In genomic region chr2:69668414-69668813, GRCm38 (mm10) we compare ENCODE assay signal across 33 mouse cellular contexts. TPM values are rescaled to one million over a fixed set of nuclear protein-coding genes. Genes with fewer than 3 reads are reported as not detected.
DNase-seq lines count a peak whose midpoint lies in the region; ATAC-seq and TF ChIP-seq lines count a peak whose summit lies in the region.
"Had no signal": no experiment of that assay in that cellular context is flagged by ENCODE, and none has a peak within 500 bp of the region (broad histone marks: within the 10 kb centered on the region; RNA-seq: fewer than 3 reads in every experiment).

No protein-coding gene starts in this region.

- peak overlapping the region; percentile 37 for H3K4me2 ChIP-seq in heart, embryonic 12.5 days
- peak overlapping the region; percentile 55 for H3K4me2 ChIP-seq in heart, postnatal 0 days (ENCODE audit: low read depth, low read length)
- no peak overlapping the region for H3K4me2 ChIP-seq in liver, embryonic 11.5 days
- H3K4me2 ChIP-seq: embryonic facial prominence, embryonic 13.5 days; hindbrain, embryonic 12.5 days; intestine, embryonic 15.5 days; limb, embryonic 12.5 days; liver, embryonic 12.5 days; neural tube, embryonic 15.5 days; stomach, embryonic 15.5 days had no signal

- peak overlapping the region; percentile 97 for H3K27ac ChIP-seq in gastrocnemius, adult 2 months
- H3K27ac ChIP-seq in layer of hippocampus, adult 2 months: peak overlapping the region; percentile 5; the same call in 1 of the 2 replicates
- peak overlapping the region; percentile 49 for H3K27ac ChIP-seq in heart, embryonic 12.5 days (ENCODE audit: poor library complexity, severe bottlenecking)
- peak overlapping the region; percentile 81 for H3K27ac ChIP-seq in heart, postnatal 0 days (ENCODE audit: low read depth)
- no peak overlapping the region for H3K27ac ChIP-seq in liver, embryonic 11.5 days (ENCODE audit: low read depth, low read length)
- H3K27ac ChIP-seq: embryonic facial prominence, embryonic 13.5 days; hindbrain, embryonic 12.5 days; hindbrain, postnatal 0 days; intestine, embryonic 15.5 days; limb, embryonic 12.5 days; liver, embryonic 12.5 days; neural tube, embryonic 15.5 days; stomach, embryonic 15.5 days had no signal

- no peak for TF ChIP-seq EP300 in heart, postnatal 0 days (IDR thresholded peaks at IDR 0.05; ENCODE audit: low read depth)

- DNase-seq in gastrocnemius, adult 2 months: peak; percentile 34
- DNase-seq in gastrocnemius, postnatal 10 days: no peak
- no peak for DNase-seq in layer of hippocampus, adult 2 months (ENCODE audit: low spot score in 2 of 2)
- DNase-seq in layer of hippocampus, postnatal 14 days (ENCODE audit: low spot score in 2 of 2): no peak
- DNase-seq in heart, postnatal 0 days (ENCODE audit: low spot score): peak; percentile 71
- DNase-seq in liver, embryonic 11.5 days (ENCODE audit: low spot score): no peak
- no peak for DNase-seq in ovary, postnatal 14 days (ENCODE audit: low spot score)
- DNase-seq: adrenal gland, postnatal 10 days; cerebellum, adult 9-10 months; embryo, embryonic 11 days; forebrain, postnatal 0 days; gastrocnemius, postnatal 14 days; kidney, adult 2 months; kidney, postnatal 4 days; liver, postnatal 0 days; lung, postnatal 4 days; midbrain, embryonic 14.5 days; right cerebral cortex, postnatal 25 days; thymus, postnatal 36 days had no signal

- intact Hi-C loops in gastrocnemius, adult 2 months (cut with DNase I): no loop called here

- no peaks in the 10 kb centered on the region for H3K27me3 ChIP-seq in heart, embryonic 12.5 days (replicated peaks)
- H3K27me3 ChIP-seq in heart, postnatal 0 days (ENCODE audit: control insufficient read depth, insufficient read depth, low read length): no peaks in the 10 kb centered on the region
- no peaks in the 10 kb centered on the region for H3K27me3 ChIP-seq in liver, embryonic 11.5 days (replicated peaks; ENCODE audit: control insufficient read depth, insufficient read depth, low read length)
- H3K27me3 ChIP-seq: embryonic facial prominence, embryonic 13.5 days; hindbrain, embryonic 12.5 days; intestine, embryonic 15.5 days; limb, embryonic 12.5 days; liver, embryonic 12.5 days; megakaryocyte, embryonic 14.5 days; neural tube, embryonic 15.5 days; stomach, embryonic 15.5 days had no signal

- no peaks in the 10 kb centered on the region for H3K9me3 ChIP-seq in heart, embryonic 12.5 days (replicated peaks)
- H3K9me3 ChIP-seq in heart, postnatal 0 days (replicated peaks; ENCODE audit: control insufficient read depth, low read length): no peaks in the 10 kb centered on the region
- no peaks in the 10 kb centered on the region for H3K9me3 ChIP-seq in liver, embryonic 11.5 days (ENCODE audit: control insufficient read depth, low read length)
- H3K9me3 ChIP-seq: embryonic facial prominence, embryonic 13.5 days; G1E; hindbrain, embryonic 12.5 days; intestine, embryonic 15.5 days; limb, embryonic 12.5 days; liver, embryonic 12.5 days; megakaryocyte, embryonic 14.5 days; neural tube, embryonic 15.5 days; stomach, embryonic 15.5 days had no signal

- no peak overlapping the region for H3K9ac ChIP-seq in heart, embryonic 12.5 days
- H3K9ac ChIP-seq in heart, postnatal 0 days (replicated peaks; ENCODE audit: low read depth, low read length): peak overlapping the region; percentile 36; the same call in 1 of the 2 replicates
- H3K9ac ChIP-seq in liver, embryonic 11.5 days (ENCODE audit: low read depth, low read length): no peak overlapping the region
- H3K9ac ChIP-seq: embryonic facial prominence, embryonic 13.5 days; forebrain, postnatal 0 days; hindbrain, embryonic 12.5 days; intestine, embryonic 15.5 days; limb, embryonic 12.5 days; liver, embryonic 12.5 days; liver, postnatal 0 days; neural tube, embryonic 15.5 days; stomach, embryonic 15.5 days had no signal

- 45% methylated on average over 6 of the region's 6 CpGs for WGBS in heart, embryonic 12.5 days
- 42% methylated on average over 6 of the region's 6 CpGs for WGBS in heart, postnatal 0 days
- 80% methylated on average over 6 of the region's 6 CpGs for WGBS in liver, embryonic 11.5 days

- H3K36me3 ChIP-seq in heart, embryonic 12.5 days: peaks cover 12% of the 10 kb centered on the region; the same call in 1 of the 2 replicates
- H3K36me3 ChIP-seq in heart, postnatal 0 days (replicated peaks; ENCODE audit: control insufficient read depth, insufficient read depth, low read length): 0 out of 2 replicates have a peak, but pooled peaks cover 7% of the 10 kb centered on the region
- no peaks in the 10 kb centered on the region for H3K36me3 ChIP-seq in liver, embryonic 11.5 days (ENCODE audit: control insufficient read depth, insufficient read depth, low read length)
- H3K36me3 ChIP-seq: G1E; intestine, embryonic 15.5 days; liver, embryonic 12.5 days; stomach, embryonic 15.5 days had no signal

- peak overlapping the region; percentile 80 for H3K4me3 ChIP-seq in gastrocnemius, adult 2 months
- no peak overlapping the region for H3K4me3 ChIP-seq in layer of hippocampus, adult 2 months
- no peak overlapping the region for H3K4me3 ChIP-seq in heart, embryonic 12.5 days
- H3K4me3 ChIP-seq in heart, postnatal 0 days (ENCODE audit: low read depth, low read length): no peak overlapping the region
- H3K4me3 ChIP-seq in liver, embryonic 11.5 days (ENCODE audit: low read depth, low read length): no peak overlapping the region
- H3K4me3 ChIP-seq: embryonic facial prominence, embryonic 13.5 days; erythroblast, embryonic 14.5 days; hindbrain, embryonic 12.5 days; intestine, embryonic 15.5 days; limb, embryonic 12.5 days; liver, embryonic 12.5 days; megakaryocyte, embryonic 14.5 days; neural tube, embryonic 15.5 days; stomach, embryonic 15.5 days had no signal

- peaks cover 8% of the 10 kb centered on the region; the same call in 1 of the 2 replicates for H3K4me1 ChIP-seq in heart, embryonic 12.5 days (replicated peaks)
- H3K4me1 ChIP-seq in heart, postnatal 0 days (ENCODE audit: control insufficient read depth, insufficient read depth): peaks cover 9% of the 10 kb centered on the region; the same call in 1 of the 2 replicates
- no peaks in the 10 kb centered on the region for H3K4me1 ChIP-seq in liver, embryonic 11.5 days (replicated peaks; ENCODE audit: control insufficient read depth, insufficient read depth, low read length)
- H3K4me1 ChIP-seq: embryonic facial prominence, embryonic 13.5 days; hindbrain, embryonic 12.5 days; intestine, embryonic 15.5 days; limb, embryonic 12.5 days; liver, embryonic 12.5 days; neural tube, embryonic 15.5 days; stomach, embryonic 15.5 days had no signal

- TF ChIP-seq CTCF in gastrocnemius, adult 2 months (IDR thresholded peaks at IDR 0.05): no peak
- TF ChIP-seq CTCF in layer of hippocampus, adult 2 months (conservative IDR thresholded peaks at IDR 0.05): no peak
- no peak for TF ChIP-seq CTCF in heart, postnatal 0 days (IDR thresholded peaks at IDR 0.05; ENCODE audit: low read depth)

- ATAC-seq in heart, embryonic 12.5 days (ENCODE audit: insufficient number of reproducible peaks, low FRiP score): no peak
- ATAC-seq in heart, postnatal 0 days (ENCODE audit: insufficient read depth, low read depth): peak; percentile 50
- ATAC-seq in liver, embryonic 11.5 days (replicated peaks; ENCODE audit: low FRiP score): no peak
- ATAC-seq: forebrain, postnatal 0 days; hindbrain, postnatal 0 days; intestine, embryonic 15.5 days; liver, embryonic 12.5 days; liver, postnatal 0 days; lung, postnatal 0 days had no signal

RNA-seq across cellular contexts. Expression of gene Klhl41, which starts 1.5 kb away (rescaled TPM):
- total RNA-seq in gastrocnemius, adult 2 months (2021): 100 to 1,000 TPM; 511 to 652 TPM
- 100 to 1,000 TPM; 508 to 520 TPM for total RNA-seq in gastrocnemius, postnatal 10 days (2021)
- under 1 TPM; 0.39 to 0.69 TPM for total RNA-seq in layer of hippocampus, adult 2 months (2021)
- total RNA-seq in layer of hippocampus, postnatal 14 days (2021): under 1 TPM; 0.43 to 0.78 TPM
- polyA plus RNA-seq in heart, embryonic 12.5 days (2016; fragmentation: Nextera tagmentation; extraction: Ambion mirVana): 16.6 and 17.3 TPM in 2 replicates
- 26.5 and 42.0 TPM in 2 replicates for total RNA-seq in heart, postnatal 0 days (2014; rRNA removed; ENCODE audit: low replicate concordance)
- 35.4 and 36.9 TPM in 2 replicates for polyA plus RNA-seq in heart, postnatal 0 days (2015; fragmentation: Nextera tagmentation; extraction: Ambion mirVana)
- polyA plus RNA-seq in liver, embryonic 11.5 days (2014; fragmentation: Nextera tagmentation; extraction: Ambion mirVana): 0.22 and 0.75 TPM in 2 replicates
- total RNA-seq: G1E; hindbrain, postnatal 0 days; monocyte, adult 5-6 weeks had no signal
- polyA plus RNA-seq: erythroblast, embryonic 14.5 days; G1E had no signal

RNA-seq across cellular contexts. Expression of gene Bbs5, which starts 21.4 kb away (rescaled TPM):
- 1 to 10 TPM; 3.7 to 4.6 TPM for total RNA-seq in gastrocnemius, adult 2 months (2021)
- total RNA-seq in gastrocnemius, postnatal 10 days (2021): 1 to 10 TPM; 4.0 to 4.3 TPM
- 10 to 100 TPM; 29.8 to 31.3 TPM for total RNA-seq in layer of hippocampus, adult 2 months (2021)
- 10 to 100 TPM; 23.7 to 29.8 TPM for total RNA-seq in layer of hippocampus, postnatal 14 days (2021)
- polyA plus RNA-seq in heart, embryonic 12.5 days (2016; fragmentation: Nextera tagmentation; extraction: Ambion mirVana): 13.1 and 16.8 TPM in 2 replicates
- total RNA-seq in heart, postnatal 0 days (2014; rRNA removed; ENCODE audit: low replicate concordance): 3.2 and 6.0 TPM in 2 replicates
- 8.6 and 10.4 TPM in 2 replicates for polyA plus RNA-seq in heart, postnatal 0 days (2015; fragmentation: Nextera tagmentation; extraction: Ambion mirVana)
- polyA plus RNA-seq in liver, embryonic 11.5 days (2014; fragmentation: Nextera tagmentation; extraction: Ambion mirVana): 8.4 and 10.9 TPM in 2 replicates
- total RNA-seq: monocyte, adult 5-6 weeks had no signal
- polyA plus RNA-seq: erythroblast, embryonic 14.5 days had no signal

RNA-seq across cellular contexts. Expression of gene Fastkd1, which starts 44.9 kb away (rescaled TPM):
- 10 to 100 TPM; 15.2 to 20.3 TPM for total RNA-seq in gastrocnemius, adult 2 months (2021)
- total RNA-seq in gastrocnemius, postnatal 10 days (2021): 10 to 100 TPM; 11.0 to 12.7 TPM
- total RNA-seq in layer of hippocampus, adult 2 months (2021): 10 to 100 TPM; 17.7 to 19.0 TPM
- total RNA-seq in layer of hippocampus, postnatal 14 days (2021): 10 to 100 TPM; 19.3 to 20.0 TPM
- 22.4 and 22.8 TPM in 2 replicates for polyA plus RNA-seq in heart, embryonic 12.5 days (2016; fragmentation: Nextera tagmentation; extraction: Ambion mirVana)
- 22.5 and 40.3 TPM in 2 replicates for total RNA-seq in heart, postnatal 0 days (2014; rRNA removed; ENCODE audit: low replicate concordance)
- polyA plus RNA-seq in heart, postnatal 0 days (2015; fragmentation: Nextera tagmentation; extraction: Ambion mirVana): 18.7 and 18.9 TPM in 2 replicates
- 16.0 and 17.0 TPM in 2 replicates for polyA plus RNA-seq in liver, embryonic 11.5 days (2014; fragmentation: Nextera tagmentation; extraction: Ambion mirVana)
- polyA plus RNA-seq: erythroblast, embryonic 14.5 days had no signal

RNA-seq across cellular contexts. Expression of gene Ppig, which starts 53.9 kb away (rescaled TPM):
- 10 to 100 TPM; 31.8 to 35.3 TPM for total RNA-seq in gastrocnemius, adult 2 months (2021)
- 10 to 100 TPM; 36.9 to 41.6 TPM for total RNA-seq in gastrocnemius, postnatal 10 days (2021)
- 10 to 100 TPM; 67.7 to 67.8 TPM for total RNA-seq in layer of hippocampus, adult 2 months (2021)
- total RNA-seq in layer of hippocampus, postnatal 14 days (2021): 10 to 100 TPM; 60.3 to 67.0 TPM
- polyA plus RNA-seq in heart, embryonic 12.5 days (2016; fragmentation: Nextera tagmentation; extraction: Ambion mirVana): 115 and 120 TPM in 2 replicates
- 3.6 and 19.9 TPM in 2 replicates for total RNA-seq in heart, postnatal 0 days (2014; rRNA removed; ENCODE audit: low replicate concordance)
- 87.8 and 91.6 TPM in 2 replicates for polyA plus RNA-seq in heart, postnatal 0 days (2015; fragmentation: Nextera tagmentation; extraction: Ambion mirVana)
- polyA plus RNA-seq in liver, embryonic 11.5 days (2014; fragmentation: Nextera tagmentation; extraction: Ambion mirVana): 98.3 and 110 TPM in 2 replicates

Comparison
In these comparisons a context has a peak if more than half of its experiments do, and no peak if none do; other contexts are left out.
1. DNase-seq: peak in gastrocnemius, adult 2 months (single experiment) and heart, postnatal 0 days (single experiment); none in gastrocnemius, postnatal 10 days (single experiment), layer of hippocampus, adult 2 months (0 of 2), layer of hippocampus, postnatal 14 days (0 of 2), liver, embryonic 11.5 days (single experiment) and ovary, postnatal 14 days (single experiment).
2. RNA of gene Klhl41, which starts 1.5 kb away (total RNA-seq): 511 to 652 TPM in gastrocnemius, adult 2 months and 508 to 520 TPM in gastrocnemius, postnatal 10 days; 26.5 to 42.0 TPM in heart, postnatal 0 days, 0.43 to 0.78 TPM in layer of hippocampus, postnatal 14 days and 0.39 to 0.69 TPM in layer of hippocampus, adult 2 months; every median in the first group is over 10 times any median in the second.